Mouse (Mus musculus) midbrain, embryonic 15.5 days (tissue): ENCODE results near the gene Slc30a1. TPM values are rescaled to one million over a fixed set of nuclear protein-coding genes. Genes with fewer than 3 reads are reported as not detected.
A peak's percentile ranks its signal among the peaks of the same experiment; 100 is the strongest.

Source experiments
- ATAC-seq: fragments of 200-750 bp; cut with Nextera tagmentation; replicated peaks from 2 replicates; pipeline ENCODE4 v1.8.0; 2017; ENCODE audit warnings: moderate TSS enrichment
- H3K27ac ChIP-seq: fragments of 300-500 bp; sonication (generic); 2 replicates; pipeline ENCODE4 v1.5.1; 2015; ENCODE audit warnings: mild to moderate bottlenecking, inconsistent platforms
- H3K27me3 ChIP-seq: fragments of 300-500 bp; sonication (generic); replicated peaks from 2 replicates; pipeline ENCODE4 v1.6.1; 2015; ENCODE audit warnings: inconsistent platforms
- H3K36me3 ChIP-seq: fragments of 300-500 bp; sonication (generic); replicated peaks from 2 replicates; pipeline ENCODE4 v1.6.1; 2015; ENCODE audit warnings: inconsistent platforms
- H3K4me1 ChIP-seq: fragments of 300-500 bp; sonication (generic); 2 replicates; pipeline ENCODE4 v1.6.1; 2015; ENCODE audit warnings: inconsistent platforms
- H3K4me2 ChIP-seq: fragments of 300-500 bp; sonication (generic); 2 replicates; pipeline ENCODE4 v1.6.1; 2015; ENCODE audit warnings: inconsistent platforms, mild to moderate bottlenecking, moderate library complexity
- H3K4me3 ChIP-seq: fragments of 300-500 bp; sonication (generic); 2 replicates; pipeline ENCODE4 v1.5.1; 2015; ENCODE audit warnings: mild to moderate bottlenecking, inconsistent platforms
- H3K9ac ChIP-seq: fragments of 300-500 bp; sonication (generic); 2 replicates; pipeline ENCODE4 v1.6.1; 2015; ENCODE audit warnings: mild to moderate bottlenecking, inconsistent platforms
- H3K9me3 ChIP-seq: fragments of 300-500 bp; sonication (generic); 2 replicates; pipeline ENCODE4 v1.6.1; 2016; ENCODE audit warnings: inconsistent platforms
- WGBS: fragments of 180-500 bp; shearing (Covaris S2); methylation state at CpG from one replicate; pipeline ENCODE4 v1.1.7; 2015; ENCODE audit warnings: mixed read lengths; 5-methylcytosine and 5-hydroxymethylcytosine counted together
- polyA plus RNA-seq: library from polyadenylated mRNA; unstranded; fragments of >200 nt; fragmentation: Nextera tagmentation; extraction: Ambion mirVana; gene quantifications from 2 replicates; pipeline ENCODE4 v1.2.1, GENCODE M21; 2015

Slc30a1 gene
- polyA plus RNA-seq, 1 experiment from 2014 or later: 4.3 TPM

- Histone ChIP-seq H3K27ac (no peak overlapping the region), H3K9me3 (no peaks in the 10 kb centered on the region), H3K4me1 (peaks cover 48% of the 10 kb centered on the region), H3K4me3 (no peak overlapping the region), H3K4me2 (peak overlapping the region; percentile 63; the same call in 1 of the 2 replicates), H3K27me3 (0 out of 2 replicates have a peak, but pooled peaks cover 3% of the 10 kb centered on the region), H3K9ac (no peak overlapping the region), H3K36me3 (no peaks in the 10 kb centered on the region)
- WGBS: 91% methylated on average over 15 of the region's 15 CpGs
- ATAC-seq: no peak
These were observed 2.3 kb downstream of the Slc30a1 start for GRCm38 (mm10) chr1:191908906-191909305.

GRCm38 (mm10) chr1:191909316-191909715 is 2.7 kb downstream of the Slc30a1 start:
- Histone ChIP-seq H3K4me2 (peak overlapping the region; percentile 63; the same call in 1 of the 2 replicates), H3K9ac (no peak overlapping the region), H3K27me3 (0 out of 2 replicates have a peak, but pooled peaks cover 3% of the 10 kb centered on the region), H3K36me3 (no peaks in the 10 kb centered on the region), H3K27ac (no peak overlapping the region), H3K4me3 (no peak overlapping the region), H3K9me3 (no peaks in the 10 kb centered on the region), H3K4me1 (peaks cover 48% of the 10 kb centered on the region)
- ATAC-seq: no peak
- WGBS: 90% methylated on average over 14 of the region's 14 CpGs

GRCm38 (mm10) chr1:191910646-191911045 is 4.1 kb downstream of the Slc30a1 start:
- Histone ChIP-seq H3K9me3 (no peaks in the 10 kb centered on the region), H3K27ac (no peak overlapping the region), H3K4me2 (peak overlapping the region; percentile 18; the same call in 1 of the 2 replicates), H3K9ac (no peak overlapping the region), H3K4me1 (peaks cover 46% of the 10 kb centered on the region), H3K36me3 (no peaks in the 10 kb centered on the region), H3K27me3 (no peaks in the 10 kb centered on the region), H3K4me3 (no peak overlapping the region)
- WGBS: 69% methylated on average over 3 of the region's 3 CpGs
- no peak for ATAC-seq

GRCm38 (mm10) chr1:191911067-191911668 is 4.6 kb downstream of the Slc30a1 start:
- Histone ChIP-seq H3K4me2 (no peak overlapping the region), H3K4me1 (peaks cover 43% of the 10 kb centered on the region)

DNA sequence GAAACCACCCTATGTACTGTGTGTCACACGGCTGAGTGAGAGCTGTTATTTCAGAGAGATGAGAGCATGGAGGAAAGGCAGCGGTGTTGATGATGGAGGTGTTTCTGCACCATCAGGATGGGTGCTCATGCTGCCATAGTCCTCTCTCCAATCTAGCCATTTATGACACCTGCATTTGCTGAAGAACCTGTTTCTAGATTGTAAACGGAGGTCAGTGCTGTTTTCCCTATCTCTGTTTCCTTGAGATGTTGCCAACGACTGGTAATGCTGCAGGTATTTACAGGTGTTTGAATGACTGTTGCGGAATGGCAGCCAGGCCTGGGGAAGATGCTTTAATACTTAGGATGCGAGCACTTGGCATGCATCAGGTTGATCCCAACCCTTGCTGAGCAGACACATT is 8.1 kb downstream of the Slc30a1 start:
- 87% methylated on average over 6 of the region's 6 CpGs for WGBS
- ATAC-seq: no peak

More at GRCm38 (mm10) chr1:191911067-191911668, 4.6 kb downstream of the Slc30a1 start:
- no peaks in the 10 kb centered on the region for H3K36me3 ChIP-seq
- no peak overlapping the region for H3K9ac ChIP-seq
- no peaks in the 10 kb centered on the region for H3K27me3 ChIP-seq
- H3K27ac ChIP-seq: no peak overlapping the region
- WGBS: 87% methylated on average over 3 of the region's 3 CpGs
- no peak for ATAC-seq
- no peaks in the 10 kb centered on the region for H3K9me3 ChIP-seq
- no peak overlapping the region for H3K4me3 ChIP-seq

DNA sequence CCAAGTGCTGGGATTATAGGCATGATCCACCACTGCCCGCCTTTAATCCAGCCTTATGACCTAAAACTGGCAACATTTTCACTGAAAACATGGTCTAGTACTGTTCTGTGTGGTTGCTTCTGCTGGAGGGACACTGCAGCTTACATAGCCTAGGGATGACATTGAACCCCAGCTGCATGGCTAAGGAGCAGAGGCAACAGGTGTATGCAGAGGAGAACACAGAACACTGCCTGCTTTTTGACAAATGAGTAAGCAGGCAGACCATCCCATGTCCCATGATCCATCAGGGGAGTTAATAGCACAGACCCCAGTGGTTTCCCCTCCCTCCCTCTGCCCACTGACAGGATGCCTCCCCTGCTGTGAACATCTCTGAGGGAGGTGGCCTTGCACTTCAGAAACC is 9.0 kb downstream of the Slc30a1 start:
- H3K4me1 ChIP-seq: peaks cover 13% of the 10 kb centered on the region
- no peak overlapping the region for H3K27ac ChIP-seq
- no peak overlapping the region for H3K4me2 ChIP-seq
- WGBS: 91% methylated on average over 1 of the region's 1 CpGs
- no peak overlapping the region for H3K4me3 ChIP-seq
- no peak overlapping the region for H3K9ac ChIP-seq
- no peak for ATAC-seq
- no peaks in the 10 kb centered on the region for H3K36me3 ChIP-seq
- H3K9me3 ChIP-seq: no peaks in the 10 kb centered on the region
- no peaks in the 10 kb centered on the region for H3K27me3 ChIP-seq

More for the DNA sequence above, 8.1 kb downstream of the Slc30a1 start:
- no peaks in the 10 kb centered on the region for H3K27me3 ChIP-seq
- no peak overlapping the region for H3K9ac ChIP-seq
- peaks cover 20% of the 10 kb centered on the region for H3K4me1 ChIP-seq
- no peaks in the 10 kb centered on the region for H3K36me3 ChIP-seq
- H3K9me3 ChIP-seq: no peaks in the 10 kb centered on the region
- H3K27ac ChIP-seq: no peak overlapping the region
- no peak overlapping the region for H3K4me2 ChIP-seq
- no peak overlapping the region for H3K4me3 ChIP-seq

DNA sequence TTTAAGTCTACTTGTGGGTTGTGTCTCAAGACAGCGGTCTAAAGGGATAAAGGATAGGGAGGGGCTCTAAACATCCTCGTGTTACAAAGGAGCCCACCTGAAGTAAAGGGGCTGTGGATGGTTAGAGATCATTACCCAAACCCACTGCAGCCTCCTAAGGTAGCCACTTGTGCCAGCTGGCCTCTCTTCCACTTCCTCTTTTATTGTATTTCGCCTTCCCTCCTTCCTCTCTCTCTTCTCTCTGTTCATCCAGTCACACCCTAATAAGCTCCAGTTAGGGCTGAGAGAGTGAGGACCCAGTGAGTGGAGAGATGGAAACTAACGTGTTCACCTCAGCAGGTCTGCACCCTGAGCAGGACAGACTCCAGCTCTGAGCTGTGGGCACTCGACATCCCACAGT is 10.3 kb downstream of the Slc30a1 start:
- ATAC-seq: no peak
- Histone ChIP-seq H3K4me1 (peaks cover 3% of the 10 kb centered on the region; the same call in 1 of the 2 replicates), H3K9ac (no peak overlapping the region), H3K27me3 (no peaks in the 10 kb centered on the region), H3K9me3 (no peaks in the 10 kb centered on the region), H3K4me2 (no peak overlapping the region), H3K27ac (no peak overlapping the region), H3K36me3 (no peaks in the 10 kb centered on the region), H3K4me3 (no peak overlapping the region)
- WGBS: 70% methylated on average over 5 of the region's 5 CpGs

DNA sequence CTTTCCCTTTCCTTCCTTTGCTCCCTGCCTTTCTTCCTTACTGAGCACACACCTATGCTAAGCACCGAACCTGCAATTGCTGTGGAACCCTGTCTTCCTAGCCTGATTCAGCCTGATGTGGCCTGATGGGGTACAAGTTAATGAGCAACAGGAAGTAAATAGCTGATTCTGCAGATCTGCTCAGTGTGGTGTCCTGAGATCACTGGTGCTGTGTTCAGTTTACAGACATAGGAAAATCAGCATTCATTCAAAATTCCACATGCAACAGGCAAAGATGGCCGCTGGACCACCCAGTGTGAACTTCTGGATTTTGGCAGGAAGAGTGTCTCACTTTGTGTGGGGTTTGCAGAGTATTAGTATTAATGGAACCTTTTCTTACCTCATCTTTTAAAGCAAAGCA is 12.8 kb downstream of the Slc30a1 start:
- no peaks in the 10 kb centered on the region for H3K4me1 ChIP-seq
- no peak overlapping the region for H3K4me3 ChIP-seq
- H3K36me3 ChIP-seq: no peaks in the 10 kb centered on the region
- no peak overlapping the region for H3K27ac ChIP-seq
- ATAC-seq: no peak
- 88% methylated on average over 2 of the region's 2 CpGs for WGBS
- no peaks in the 10 kb centered on the region for H3K27me3 ChIP-seq
- no peak overlapping the region for H3K4me2 ChIP-seq
- no peaks in the 10 kb centered on the region for H3K9me3 ChIP-seq
- H3K9ac ChIP-seq: no peak overlapping the region

DNA sequence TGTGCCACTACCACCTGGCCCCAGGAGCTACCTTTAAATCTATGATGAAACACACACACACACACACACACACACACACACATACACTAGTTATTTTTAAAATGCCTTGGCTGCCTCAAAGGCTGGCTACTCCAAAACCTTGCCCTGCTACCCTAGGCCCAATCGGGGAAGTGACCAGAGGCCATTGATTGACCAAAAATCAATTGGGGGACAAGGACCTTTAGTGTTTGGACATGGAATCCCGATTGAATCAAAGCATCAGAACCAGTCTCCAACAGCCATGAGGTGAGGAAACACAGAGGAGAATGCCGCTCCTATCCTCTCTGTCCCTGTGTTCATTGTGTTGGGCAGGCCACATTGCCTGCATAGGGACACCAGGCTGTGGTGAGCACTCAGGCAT is 15.1 kb downstream of the Slc30a1 start:
- 97% methylated on average over 3 of the region's 3 CpGs for WGBS
- H3K4me1 ChIP-seq: no peaks in the 10 kb centered on the region

GRCm38 (mm10) chr1:191925496-191925895 is 18.9 kb downstream of the Slc30a1 start:
- H3K4me3 ChIP-seq: no peak overlapping the region
- no peak overlapping the region for H3K4me2 ChIP-seq
- no peaks in the 10 kb centered on the region for H3K27me3 ChIP-seq
- no peak overlapping the region for H3K9ac ChIP-seq
- no peak overlapping the region for H3K27ac ChIP-seq
- no peaks in the 10 kb centered on the region for H3K36me3 ChIP-seq
- WGBS: 47% methylated on average over 4 of the region's 4 CpGs
- ATAC-seq: no peak
- H3K4me1 ChIP-seq: no peaks in the 10 kb centered on the region
- no peaks in the 10 kb centered on the region for H3K9me3 ChIP-seq

More for the DNA sequence above, 15.1 kb downstream of the Slc30a1 start:
- ATAC-seq: no peak
- Histone ChIP-seq H3K4me2 (no peak overlapping the region), H3K27me3 (no peaks in the 10 kb centered on the region), H3K4me3 (no peak overlapping the region), H3K36me3 (no peaks in the 10 kb centered on the region), H3K27ac (no peak overlapping the region), H3K9me3 (no peaks in the 10 kb centered on the region), H3K9ac (no peak overlapping the region)

DNA sequence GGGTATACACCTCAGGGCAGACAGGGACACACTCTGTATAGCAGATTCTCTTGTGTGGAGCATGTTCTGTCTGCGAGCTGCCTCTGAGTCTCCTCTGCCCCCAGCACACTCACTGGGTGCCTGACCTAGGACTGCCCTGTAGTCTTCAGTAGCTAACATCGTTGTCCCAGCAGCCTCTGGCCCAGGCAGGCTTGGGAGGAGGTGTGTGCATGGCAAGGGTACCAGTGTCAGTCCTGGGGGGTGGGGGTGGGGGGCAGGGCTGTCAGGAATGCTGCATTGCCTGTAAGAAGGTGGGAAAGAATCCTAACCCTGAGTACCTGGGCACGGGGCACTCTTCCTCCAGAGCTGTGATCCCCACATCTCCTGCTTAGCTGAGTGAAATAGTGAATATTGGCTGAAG is 20.1 kb downstream of the Slc30a1 start:
- WGBS: 77% methylated on average over 3 of the region's 3 CpGs
- ATAC-seq: no peak
- no peak overlapping the region for H3K4me3 ChIP-seq
- no peak overlapping the region for H3K4me2 ChIP-seq
- no peak overlapping the region for H3K9ac ChIP-seq
- H3K27ac ChIP-seq: no peak overlapping the region
- H3K4me1 ChIP-seq: no peaks in the 10 kb centered on the region
- H3K9me3 ChIP-seq: no peaks in the 10 kb centered on the region
- H3K36me3 ChIP-seq: no peaks in the 10 kb centered on the region
- no peaks in the 10 kb centered on the region for H3K27me3 ChIP-seq

DNA sequence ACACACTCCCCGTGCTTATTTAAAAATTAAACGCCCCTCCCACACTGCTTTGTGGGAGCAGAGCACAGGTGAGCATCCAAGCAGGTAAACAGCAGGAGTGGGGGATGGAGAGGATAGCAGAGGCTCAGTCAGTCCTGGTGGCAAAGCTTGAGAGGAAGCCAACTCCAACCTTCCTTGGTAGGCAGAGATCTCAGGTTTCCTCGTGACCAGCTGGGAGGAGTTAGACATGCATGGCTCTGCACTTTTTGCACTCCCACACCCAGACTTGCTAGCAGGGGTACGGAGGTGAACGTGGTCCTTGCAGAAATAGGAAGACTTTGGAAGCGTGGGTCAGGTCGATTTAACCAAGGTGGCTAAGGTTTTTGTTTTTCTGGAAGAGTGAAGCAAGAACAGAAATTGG is 21.8 kb downstream of the Slc30a1 start:
- H3K27me3 ChIP-seq: no peaks in the 10 kb centered on the region
- H3K4me2 ChIP-seq: no peak overlapping the region
- H3K9ac ChIP-seq: no peak overlapping the region
- H3K36me3 ChIP-seq: no peaks in the 10 kb centered on the region
- ATAC-seq: no peak
- H3K4me1 ChIP-seq: no peaks in the 10 kb centered on the region
- no peak overlapping the region for H3K27ac ChIP-seq
- no peaks in the 10 kb centered on the region for H3K9me3 ChIP-seq
- H3K4me3 ChIP-seq: no peak overlapping the region
- 84% methylated on average over 7 of the region's 7 CpGs for WGBS

GRCm38 (mm10) chr1:191929065-191929464 is 22.5 kb downstream of the Slc30a1 start:
- Histone ChIP-seq H3K9ac (no peak overlapping the region), H3K9me3 (no peaks in the 10 kb centered on the region), H3K27me3 (no peaks in the 10 kb centered on the region), H3K36me3 (no peaks in the 10 kb centered on the region), H3K4me2 (no peak overlapping the region), H3K27ac (no peak overlapping the region), H3K4me3 (no peak overlapping the region), H3K4me1 (no peaks in the 10 kb centered on the region)
- ATAC-seq: no peak
- 86% methylated on average over 8 of the region's 8 CpGs for WGBS
